Mouse (Mus musculus) adrenal gland, postnatal 10 days (tissue): Measurements from ENCODE around the gene Cln3. TPM values are rescaled to one million over a fixed set of nuclear protein-coding genes. Genes with fewer than 3 reads are reported as not detected.

Source experiments
- DNase-seq: peaks from one replicate; pipeline ENCODE4 v3.0.0; 2021; ENCODE audit warnings: mixed read lengths
- total RNA-seq, 2 experiments: library from RNA; stranded (reverse); gene quantifications; 2 replicates each; pipeline ENCODE4 v1.2.3; 2021

The Cln3 gene
- total RNA-seq, 2 experiments from 2014 or later: 26.1 to 36.1 TPM

DNA sequence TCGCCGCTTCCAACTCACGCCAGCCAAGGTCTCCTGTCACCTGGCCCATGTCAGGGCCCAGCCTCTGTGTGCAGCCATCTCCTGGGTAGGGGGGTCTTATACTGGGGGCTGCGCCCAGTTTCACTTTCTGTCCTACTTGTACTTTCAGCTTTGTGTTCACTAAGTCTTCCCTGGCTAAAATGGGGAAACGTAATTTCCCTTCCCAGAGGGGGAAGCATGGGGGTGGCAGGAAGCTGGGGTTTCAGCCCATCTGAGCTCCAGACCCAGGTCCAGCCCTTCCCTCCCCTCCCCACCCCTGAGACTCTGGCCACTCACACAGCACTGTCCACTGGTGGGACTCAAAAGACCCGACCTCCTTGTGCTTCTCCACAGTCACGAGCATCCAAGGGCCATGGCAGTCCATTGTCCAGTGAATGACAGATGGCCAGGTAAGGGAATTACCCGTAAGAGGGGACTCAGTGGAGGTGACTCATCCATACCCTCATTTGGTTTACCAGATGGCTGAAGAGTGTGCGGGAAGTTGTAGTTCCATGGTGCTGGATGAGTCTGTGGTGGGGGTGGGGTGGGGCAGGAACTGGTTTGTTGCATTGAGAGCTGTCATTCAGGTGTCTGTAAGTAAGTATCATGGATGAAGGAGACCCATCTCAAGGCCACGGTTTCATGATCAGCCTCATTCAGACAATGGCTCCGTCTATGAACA lies 9.4 kb upstream of the Cln3 start, which contains the start of gene Il27:
TSS of gene Il27 (minus strand) at position 80 of the 700 bp plus-strand sequence.
- no peak for DNase-seq

DNA sequence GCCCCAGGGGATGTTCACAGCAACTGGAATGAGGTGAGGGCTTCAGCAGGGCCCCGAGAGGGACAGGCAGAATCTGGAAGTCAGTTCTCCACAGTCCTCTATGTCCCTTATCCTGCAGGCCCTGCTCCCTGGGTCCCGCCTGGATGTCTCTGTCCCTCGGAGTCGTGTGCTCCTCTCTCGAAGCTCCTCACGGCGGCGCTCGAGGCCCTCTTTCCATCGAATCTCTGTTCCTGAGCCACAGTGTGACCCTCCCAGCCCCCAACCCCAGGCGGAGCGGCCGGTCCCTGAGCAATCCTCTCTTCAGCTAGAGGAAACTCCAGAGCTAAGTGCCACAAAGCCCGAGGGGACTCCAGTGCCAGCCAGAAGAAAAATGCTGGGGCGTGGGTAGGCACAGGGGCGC lies 2.2 kb upstream of the Cln3 start:
- DNase-seq: peak; percentile 78

DNA sequence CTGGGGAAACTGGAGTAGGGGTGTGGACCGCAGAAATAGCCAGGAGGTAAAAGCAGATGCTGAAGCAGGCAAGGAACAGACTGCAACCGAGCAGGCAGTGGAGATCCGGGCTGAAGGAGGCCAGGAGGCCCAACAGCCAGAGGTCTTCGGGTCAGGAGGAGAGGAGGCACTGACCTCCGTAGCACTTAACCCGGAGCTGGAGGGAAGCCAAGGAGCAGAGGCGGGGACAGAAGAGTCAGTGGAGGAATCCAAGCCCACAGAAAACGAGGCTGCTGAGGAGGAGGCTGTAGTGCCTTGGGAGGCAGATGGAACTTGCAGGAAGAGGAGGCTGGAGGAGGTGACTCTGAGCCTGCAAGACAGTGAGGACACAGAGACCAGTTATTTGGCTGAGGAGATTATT lies 1.2 kb upstream of the Cln3 start:
- DNase-seq: peak; percentile 52

DNA sequence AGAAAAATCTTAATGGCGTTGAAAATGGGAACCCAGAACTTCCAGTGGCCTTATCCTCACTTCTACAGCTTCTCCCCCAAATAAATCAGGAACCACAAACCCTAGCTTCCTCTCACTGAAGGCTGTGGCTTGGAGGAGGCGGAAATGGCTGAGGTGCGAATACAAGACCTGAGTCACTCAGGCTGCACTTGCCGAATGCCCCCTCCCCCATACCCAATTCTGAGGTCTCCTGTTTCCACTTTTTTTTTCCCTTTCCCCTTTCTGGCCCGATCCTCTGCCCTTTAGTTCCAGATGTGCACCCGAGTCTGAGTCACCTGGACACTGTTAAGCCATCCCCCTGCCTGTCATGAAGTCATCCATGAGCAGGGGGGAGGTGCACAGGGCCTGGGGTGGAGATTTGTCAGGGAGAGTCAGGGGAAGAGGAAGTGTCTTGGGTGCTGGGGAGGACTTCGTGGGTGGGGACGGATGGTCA lies 1.1 kb downstream of the Cln3 start, which contains the start of gene Apobr:
TSS of gene Apobr (plus strand) at position 437 of the 472 bp plus-strand sequence.
- no peak for DNase-seq

DNA sequence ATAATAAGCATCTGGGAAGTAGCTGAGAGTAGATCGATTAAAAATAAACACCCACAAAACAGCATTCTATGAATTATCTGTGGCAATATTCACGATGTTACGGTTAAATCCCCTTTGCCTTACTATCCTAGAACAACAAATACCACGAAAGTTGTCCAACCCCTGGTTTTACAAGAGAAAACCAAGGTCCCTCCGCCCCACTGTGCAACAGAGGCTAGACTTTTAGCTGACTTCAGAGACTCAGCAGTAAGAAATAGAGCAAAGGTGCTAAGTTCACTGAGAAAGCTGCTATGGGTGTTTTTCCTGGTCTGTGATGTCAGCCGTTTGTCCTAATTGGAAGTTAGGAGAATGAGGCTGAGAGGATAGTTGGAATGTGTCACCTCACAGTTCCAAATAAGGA lies 1.9 kb downstream of the Cln3 start:
- peak; percentile 35 for DNase-seq

DNA sequence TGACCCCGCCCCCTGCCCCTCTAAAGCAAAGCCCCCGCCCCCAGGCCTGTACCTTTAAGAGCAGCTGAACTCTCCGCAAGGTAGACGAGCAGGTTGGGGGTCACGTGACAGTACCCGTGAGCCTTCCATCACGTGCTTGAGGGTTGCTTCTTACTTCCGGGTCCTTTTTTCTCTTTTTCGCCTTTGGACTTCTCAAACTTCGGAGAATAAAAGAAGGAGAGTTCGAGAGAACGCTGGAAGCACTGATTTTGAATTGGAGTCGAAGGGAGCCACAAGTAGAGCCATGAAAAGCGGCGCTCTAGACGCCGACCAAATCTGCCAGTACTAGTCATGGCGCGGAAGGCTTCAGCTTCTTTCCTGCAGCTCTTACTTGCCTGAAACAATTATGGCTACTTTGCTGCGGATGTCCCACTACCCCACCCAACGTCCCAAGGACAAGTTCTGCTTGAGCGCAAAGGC lies 2.3 kb downstream of the Cln3 start:
- DNase-seq: peak; percentile 92

DNA sequence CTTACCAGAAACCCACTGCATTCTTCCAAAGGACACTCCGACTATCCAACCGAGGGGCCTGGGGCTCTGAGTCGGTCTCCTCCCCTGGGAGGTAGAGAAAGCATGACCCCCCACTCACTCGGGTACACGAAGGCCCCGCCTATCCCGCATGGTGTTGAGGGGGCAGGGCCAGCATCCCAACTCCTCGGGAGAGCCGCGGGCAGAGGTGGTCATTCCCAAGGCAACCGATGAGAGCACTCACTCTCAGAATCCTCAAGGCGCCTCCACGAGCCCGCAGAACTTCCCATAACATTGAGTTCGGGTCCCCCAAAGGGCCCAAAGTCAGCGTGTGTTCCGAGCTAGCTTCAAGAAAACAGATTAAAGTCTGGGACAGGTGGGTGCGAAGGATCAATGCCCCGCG lies 2.9 kb downstream of the Cln3 start:
- DNase-seq: peak; percentile 56

DNA sequence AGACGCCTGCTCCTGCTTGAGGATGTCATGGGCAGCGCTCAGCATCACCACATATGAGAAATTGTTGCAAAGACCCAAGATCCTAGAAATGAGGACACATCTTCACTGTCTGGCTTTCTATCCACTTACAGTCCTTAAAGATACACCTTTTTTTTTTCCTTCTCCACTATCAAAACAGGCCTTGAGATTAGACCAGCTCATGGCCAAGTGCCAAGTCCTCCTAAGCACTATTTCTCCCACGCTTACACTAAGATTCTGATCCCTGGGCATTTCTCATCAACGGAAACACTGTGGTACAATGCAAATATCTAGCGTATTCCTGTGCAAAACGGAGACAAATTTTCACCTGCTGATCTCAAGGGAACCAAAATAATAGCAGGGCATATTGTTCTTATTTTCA lies 4.0 kb downstream of the Cln3 start:
- DNase-seq: no peak

DNA sequence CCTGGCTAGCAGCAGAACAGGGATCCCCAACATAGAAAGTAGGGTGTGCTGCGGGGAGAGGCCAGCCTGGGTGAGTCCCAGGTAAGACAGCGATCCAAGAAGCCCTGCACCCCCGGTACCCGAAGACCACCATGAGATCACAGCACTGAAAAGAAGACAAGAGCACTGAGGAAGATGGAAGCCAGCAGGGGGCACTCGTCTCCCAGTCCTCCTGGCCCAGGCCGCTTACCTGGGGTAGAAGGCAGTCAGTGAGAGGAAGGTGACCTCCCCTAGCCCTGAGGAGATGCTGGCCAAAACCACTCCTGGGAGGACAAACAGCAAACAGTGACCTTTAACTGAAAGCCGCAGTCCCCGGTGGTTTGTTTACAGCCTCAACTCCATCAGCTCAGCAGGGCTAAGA lies 6.4 kb downstream of the Cln3 start:
- DNase-seq: peak; percentile 57

DNA sequence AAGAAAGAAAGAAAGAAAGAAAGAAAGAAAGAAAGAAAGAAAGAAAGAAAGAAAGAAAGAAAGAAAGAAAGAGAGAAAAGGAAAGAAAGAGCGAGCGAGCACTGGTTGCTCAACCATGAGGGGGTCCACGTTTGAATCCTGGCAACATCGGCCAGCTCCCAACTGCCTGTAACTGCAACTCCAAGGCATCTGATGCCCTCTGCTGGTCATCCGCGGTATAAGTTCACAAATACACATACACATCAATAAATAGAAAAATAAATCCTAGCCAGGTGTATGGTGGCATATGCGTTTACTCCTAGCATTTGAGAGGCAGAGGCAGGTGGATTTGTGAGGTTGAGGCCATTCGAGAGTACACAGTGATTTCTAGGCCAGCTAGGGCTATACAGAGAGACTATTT lies 8.7 kb downstream of the Cln3 start:
- peak; percentile 69 for DNase-seq

DNA sequence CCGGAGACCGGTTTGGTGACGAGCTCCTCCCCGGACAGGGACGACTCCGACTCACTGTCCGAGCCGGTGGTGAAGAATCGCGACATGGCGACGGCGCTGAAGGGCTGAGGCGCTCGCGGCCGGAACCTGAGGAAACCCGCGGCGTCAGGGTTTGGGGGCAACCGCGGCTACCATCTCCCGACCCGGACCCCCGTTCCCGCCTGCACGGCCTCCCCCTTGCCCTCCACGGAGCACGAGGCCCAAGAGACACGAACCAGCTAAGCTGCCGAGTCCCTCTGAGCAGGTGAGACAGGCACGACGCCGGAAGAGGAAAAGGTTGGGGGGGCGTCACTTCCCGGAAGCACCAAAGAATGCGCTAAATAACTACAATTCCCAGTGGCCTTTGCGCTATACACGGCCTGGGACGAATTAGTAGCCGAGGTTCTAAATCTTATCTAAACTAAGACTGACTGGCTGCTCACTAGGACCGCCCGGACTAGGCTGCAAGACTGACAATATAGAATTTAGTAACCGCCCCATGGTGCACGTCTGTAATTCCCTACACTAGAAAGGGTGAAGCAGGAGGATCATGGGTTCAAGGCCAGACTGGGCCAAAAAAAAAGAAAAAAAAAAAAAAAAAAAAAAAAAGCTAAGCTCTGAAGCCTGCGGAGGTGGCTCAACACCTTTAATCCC lies 19.4 kb downstream of the Cln3 start, which contains the start of gene Eif3c:
TSS of gene Eif3c (minus strand) at position 318 of the 672 bp plus-strand sequence.
- DNase-seq: peak; percentile 88

DNA sequence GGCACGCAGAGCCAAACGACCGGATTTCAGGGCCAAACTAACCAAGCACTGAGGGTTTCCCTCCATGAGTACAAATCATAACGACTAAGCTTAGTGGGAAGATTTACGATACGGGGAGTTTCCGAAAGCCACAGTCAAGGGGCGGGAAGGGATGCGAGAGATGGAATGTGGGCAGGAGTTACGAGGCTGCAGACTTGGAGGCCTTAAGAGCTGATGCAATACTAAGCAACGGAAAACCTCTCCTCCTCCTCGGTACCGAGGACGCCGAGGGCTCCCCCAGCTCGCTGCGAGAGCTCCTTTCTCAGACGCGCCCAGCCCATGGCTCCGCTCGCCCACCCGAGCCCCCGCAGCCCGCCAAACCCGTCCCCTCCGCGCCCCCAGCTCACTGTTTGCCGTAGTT lies 19.9 kb downstream of the Cln3 start:
- peak; percentile 56 for DNase-seq

DNA sequence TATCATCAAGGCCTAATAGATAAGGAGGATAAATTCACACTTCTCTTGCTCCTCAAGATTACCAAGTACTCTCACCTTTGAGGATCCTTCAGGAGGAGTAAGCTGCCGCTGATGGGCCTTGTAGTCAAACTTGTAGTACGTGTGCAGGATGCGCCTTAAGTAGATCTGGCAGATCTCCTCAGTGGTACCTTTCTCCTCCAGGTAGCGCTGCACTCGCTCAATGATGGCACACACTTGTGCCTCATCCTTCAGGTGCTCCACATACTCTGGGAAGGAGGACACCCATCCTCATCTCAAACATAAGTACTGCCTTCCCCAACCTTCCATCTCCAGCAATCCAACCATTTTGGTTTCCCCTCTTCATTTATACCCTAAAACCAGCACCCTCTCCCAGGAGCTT lies 29.0 kb downstream of the Cln3 start:
- DNase-seq: no peak

DNA sequence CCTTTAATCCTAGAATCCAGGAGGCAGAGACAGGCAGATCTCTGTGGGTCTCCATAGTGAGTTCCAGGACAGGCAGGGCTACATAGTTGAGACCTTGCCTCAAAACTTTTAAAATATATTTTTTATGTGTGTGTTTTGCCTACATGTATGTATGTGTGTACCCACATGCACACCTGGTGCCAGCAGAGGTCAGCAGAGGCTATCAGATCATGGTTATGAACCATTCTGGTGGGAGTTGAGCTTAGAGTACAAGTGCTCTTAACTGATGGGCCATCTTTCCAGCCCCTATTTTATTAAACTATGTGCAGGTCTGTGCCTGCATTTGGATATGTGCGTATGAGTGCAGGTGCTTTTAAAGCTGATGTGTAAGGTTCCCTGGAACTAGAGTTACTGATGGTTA lies 30.8 kb downstream of the Cln3 start:
- no peak for DNase-seq

DNA sequence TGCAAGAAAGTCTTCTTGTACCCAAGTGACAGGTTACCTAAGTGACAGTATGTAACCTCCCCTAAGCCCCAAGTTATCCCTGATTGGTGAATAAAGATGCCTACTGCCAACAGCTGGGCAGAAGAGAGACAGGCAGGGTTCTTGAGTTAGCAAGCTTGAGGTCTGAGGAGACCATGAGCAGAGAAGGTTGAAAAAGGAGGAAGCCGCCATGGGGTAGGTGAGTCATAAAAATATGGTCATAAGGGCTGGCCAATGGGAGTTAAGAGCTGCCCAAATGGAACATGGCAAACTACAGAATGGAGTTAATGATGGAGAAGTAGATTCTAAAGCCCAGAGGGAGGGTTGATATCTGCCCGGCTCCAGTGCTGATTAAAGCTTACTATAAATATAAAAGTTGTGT lies 40.0 kb downstream of the Cln3 start:
- DNase-seq: no peak

DNA sequence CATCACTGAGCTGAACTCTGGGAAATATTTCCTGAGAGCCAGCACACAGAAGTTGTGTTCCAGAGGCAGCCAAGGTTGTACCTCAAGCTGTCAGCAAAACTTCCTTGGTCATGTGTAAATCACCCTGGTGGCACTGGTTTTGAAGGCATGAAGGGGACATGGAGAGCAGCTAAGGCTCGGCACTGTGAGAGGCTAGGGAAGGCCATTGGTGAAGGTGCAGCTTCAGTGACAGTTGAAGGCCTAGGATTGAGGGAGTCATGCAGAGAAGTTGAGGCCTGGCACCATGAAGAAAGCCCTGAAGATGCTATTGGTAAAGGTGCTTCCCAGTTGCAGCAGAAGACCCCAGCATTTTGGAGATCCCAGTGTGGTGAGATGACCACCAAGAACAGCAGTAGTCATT lies 44.0 kb downstream of the Cln3 start:
- DNase-seq: no peak

DNA sequence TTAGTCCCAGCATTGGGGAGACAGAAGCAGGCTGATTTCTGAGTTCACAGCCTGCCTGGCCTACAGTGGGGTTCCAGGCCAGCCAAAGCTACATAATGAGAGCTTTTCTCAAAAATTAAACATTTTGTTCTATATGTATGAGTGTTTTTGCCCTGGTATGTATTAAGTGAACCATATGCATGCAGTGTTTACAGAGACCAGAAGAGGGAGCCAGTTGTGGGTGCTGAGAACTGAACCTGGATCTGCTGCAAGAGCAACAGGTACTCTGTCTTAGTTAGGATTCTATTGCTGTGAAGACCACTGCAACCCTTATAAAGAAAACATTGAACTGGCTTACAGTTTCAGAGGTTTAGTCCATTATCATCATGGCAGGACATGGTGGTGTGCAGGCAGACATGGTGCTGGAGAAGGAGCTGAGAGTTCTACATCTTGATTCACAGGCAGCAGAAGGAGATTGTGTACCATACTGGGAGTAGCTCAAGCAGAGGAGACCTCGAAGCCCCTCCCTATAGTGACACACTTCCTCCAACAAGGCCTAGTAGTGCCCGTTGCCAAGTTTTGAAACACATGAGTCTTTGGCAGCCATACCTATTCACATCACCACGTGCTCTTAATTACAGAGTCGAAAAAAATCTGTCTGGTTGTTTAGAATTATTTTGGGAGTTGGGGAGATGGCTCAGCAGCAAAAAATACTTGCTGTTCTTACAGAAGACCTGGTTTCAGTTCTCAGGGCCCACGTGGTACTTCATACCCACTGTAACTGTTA lies 47.6 kb downstream of the Cln3 start:
- DNase-seq: no peak

DNA sequence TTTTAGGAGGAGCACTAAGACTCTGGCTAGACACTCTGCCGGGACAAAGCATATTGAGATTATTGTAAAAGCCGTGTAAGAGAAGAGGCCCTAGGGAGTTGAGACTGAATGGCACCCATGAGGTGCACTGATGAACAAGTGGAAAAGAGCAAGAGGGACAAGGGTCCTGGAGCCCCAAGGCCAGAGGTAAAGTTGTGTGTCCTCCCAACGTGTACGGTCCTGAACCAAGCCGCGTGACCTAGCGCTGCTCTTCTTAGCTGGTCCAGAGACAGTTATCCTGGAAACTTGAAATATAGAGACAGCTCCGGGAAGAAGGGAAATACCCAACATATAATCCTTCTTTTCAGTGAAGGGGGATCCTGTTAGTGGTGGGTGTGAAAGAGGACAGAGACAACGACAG lies 49.2 kb downstream of the Cln3 start:
- no peak for DNase-seq

DNA sequence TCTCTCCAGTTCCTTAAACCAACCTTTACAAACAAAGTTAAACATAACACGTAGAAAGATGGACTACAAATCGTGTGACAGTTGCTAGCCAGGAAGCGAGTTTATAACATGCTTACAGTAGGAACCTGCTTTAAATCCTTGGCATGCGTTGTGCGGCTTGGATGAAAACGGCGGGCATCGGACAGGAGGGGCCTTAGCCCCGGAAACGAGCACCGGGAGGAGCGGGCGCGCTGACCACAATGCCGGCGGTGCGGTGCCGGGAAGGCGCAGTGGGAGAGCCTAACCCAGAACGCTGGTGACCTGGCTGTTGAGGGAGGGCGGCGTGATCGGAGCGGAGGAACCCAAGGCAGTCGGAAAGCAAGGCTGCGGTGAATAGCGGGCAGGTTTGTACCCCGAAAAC lies 49.9 kb downstream of the Cln3 start:
- DNase-seq: peak; percentile 44

DNA sequence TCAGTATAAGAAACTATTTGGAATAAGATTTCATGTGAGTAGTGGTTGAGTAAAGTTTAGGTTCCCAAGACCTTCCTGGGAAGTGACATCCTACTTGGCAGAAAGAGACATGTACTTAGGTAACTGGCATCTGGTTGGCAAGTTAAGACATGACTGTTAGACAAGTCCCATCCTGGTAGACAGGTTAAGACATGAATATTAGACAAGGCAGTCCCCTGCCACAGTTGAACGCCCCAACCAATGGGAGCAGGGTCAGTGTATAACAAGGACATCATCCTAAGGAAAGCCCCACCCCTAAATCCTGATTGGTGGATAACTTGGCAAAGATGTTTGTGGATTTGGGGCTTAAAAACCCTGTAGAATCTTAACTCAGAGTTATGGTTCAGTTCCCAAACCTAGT lies 52.2 kb downstream of the Cln3 start:
- no peak for DNase-seq

DNA sequence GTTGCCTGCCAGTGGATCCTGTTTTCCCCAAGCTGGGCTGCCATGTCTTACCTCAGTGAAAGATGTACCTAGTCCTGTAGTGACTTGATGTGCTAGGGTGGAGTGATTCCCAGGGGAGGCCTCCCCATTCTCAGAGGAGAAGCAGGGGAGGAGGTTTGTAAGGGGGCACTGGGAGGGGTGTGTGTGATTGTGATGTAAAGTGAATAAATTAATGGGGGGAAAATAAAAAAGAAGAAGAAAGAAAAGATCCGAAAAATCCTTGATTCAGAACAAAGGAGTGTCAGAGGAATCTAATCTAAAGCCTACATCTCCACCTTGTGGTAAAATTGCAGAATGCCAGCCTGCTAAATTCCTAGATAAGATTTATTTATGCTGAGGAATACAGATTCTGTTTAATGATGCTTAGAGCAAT lies 57.4 kb downstream of the Cln3 start:
- DNase-seq: peak; percentile 23

DNA sequence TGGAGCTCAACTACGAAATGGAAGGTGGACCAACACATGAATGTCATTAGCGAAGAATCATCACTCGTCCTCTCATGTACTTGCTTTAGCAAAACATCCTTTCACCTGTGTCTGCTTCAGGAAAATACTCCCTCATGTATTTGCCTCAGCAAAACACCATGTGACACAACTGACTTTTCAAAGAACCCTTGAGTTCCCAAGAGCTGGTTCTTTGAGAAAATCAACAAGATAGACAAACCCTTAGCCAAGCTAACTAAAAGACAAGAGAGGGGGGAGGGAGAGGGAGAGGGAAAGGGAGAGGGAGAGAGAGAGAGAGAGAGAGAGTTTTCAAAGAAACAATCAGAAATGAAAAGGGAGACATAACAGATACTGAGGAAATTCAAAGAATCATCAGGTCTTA lies 62.3 kb downstream of the Cln3 start:
- DNase-seq: no peak
